Mouse (Mus musculus): ENCODE data around the gene Mlf2.

DNA sequence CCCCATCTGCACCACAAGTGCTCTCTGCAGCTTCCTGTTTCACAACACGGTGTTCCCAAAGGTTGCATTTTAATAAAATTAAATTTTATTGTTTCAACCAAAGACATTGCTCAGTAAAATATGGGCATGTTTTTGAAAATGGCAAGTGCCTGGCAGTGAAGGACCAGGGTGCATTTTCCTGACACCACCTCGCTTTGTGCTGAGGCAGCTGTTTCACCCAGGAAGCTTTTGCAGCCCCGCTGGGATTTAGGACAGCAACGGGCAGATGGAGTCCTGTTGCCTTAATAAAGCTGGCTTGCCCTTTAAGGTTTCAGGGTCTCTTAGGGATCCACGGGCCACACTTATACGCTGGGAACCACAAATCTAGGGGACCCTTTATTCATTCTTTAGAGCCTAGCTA is 40.2 kb upstream of the Mlf2 start:
- TF ChIP-seq EP300 (IDR thresholded peaks at IDR 0.05; ENCODE audit: low read depth) (no peak), CTCF (IDR thresholded peaks at IDR 0.05; ENCODE audit: low read depth) (no peak)
